Mouse (Mus musculus) layer of hippocampus, adult 18-20 months (tissue): Measurements from ENCODE around the gene Tcirg1. TPM values are rescaled to one million over a fixed set of nuclear protein-coding genes. Genes with fewer than 3 reads are reported as not detected.

ENCODE experiments used
- DNase-seq, 2 experiments: peaks; one replicate each; pipeline ENCODE4 v3.0.0; 2022; ENCODE audit warnings: low spot score in 2 of 2
- total RNA-seq, 2 experiments: library from RNA; stranded (reverse); gene quantifications; 2 replicates each; pipeline ENCODE4 v1.2.3; 2021

Tcirg1 gene
- total RNA-seq, 2 experiments from 2014 or later: 17.4 to 20.6 TPM

DNA sequence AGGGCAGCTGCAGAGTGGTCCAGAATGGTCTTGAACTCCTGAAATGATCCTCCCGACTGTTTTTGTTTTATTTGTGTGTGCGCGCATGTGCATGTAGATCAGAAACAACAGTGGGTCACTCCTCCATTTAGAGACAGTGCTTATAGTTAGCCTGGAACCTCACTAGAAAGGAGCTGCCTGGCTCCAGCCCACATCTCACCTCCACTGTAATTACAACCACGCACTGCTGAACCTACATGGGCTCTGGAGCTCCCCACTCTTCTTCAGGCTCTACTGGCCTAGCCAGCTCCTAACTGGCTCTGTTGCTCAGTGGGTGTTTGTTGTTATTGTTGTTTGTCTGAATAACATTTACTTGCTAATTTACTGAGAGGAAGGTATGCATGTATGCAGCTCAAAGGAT is 7.3 kb downstream of the Tcirg1 start:
- DNase-seq: no peak

DNA sequence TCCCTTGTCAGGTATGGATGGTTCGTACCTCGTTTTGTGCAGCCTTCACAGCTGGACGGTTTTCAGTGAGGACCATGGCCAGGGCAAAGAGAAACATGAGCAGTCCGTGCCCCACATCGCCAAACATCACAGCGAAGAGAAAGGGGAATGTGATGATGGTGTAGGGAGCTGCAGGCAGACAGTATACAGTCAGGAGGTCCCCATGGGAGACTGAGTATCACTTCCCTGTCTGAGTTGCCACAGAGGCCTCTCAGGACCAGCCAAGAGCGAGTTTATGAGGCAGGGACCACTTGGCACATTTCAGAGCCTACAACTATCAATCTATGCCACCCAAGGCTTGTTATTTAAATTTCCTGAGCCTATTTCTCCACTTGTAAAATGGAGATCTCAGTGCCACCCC is 8.0 kb downstream of the Tcirg1 start:
- no peak for DNase-seq

GRCm38 (mm10) chr19:3897557-3897956 is 9.4 kb downstream of the Tcirg1 start:
- no peak for DNase-seq

- DNase-seq: no peak
These were observed 10.7 kb downstream of the Tcirg1 start for GRCm38 (mm10) chr19:3896208-3896607.

DNA sequence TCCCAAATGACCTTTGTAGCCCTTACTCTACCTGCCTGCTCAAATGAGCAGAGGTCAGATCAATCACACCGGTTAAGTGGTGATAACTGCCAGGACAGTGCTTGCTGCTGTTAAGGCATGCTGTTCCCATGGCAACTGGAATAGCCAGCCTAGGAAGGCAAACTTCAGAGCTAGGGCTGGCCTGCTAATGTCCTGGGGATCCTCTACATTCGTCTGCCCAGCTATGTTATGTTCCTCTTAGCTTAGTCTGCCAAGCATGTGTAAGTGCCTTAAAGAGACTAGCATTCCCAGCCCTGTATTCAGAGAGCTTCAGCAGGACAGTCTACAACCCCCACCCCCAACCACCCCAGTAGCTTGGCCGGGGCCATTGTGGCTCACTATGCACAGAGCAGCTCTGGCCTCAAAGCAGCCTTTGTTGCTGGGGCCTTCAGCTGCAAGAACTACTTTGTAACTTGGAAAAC is 11.7 kb downstream of the Tcirg1 start:
- no peak for DNase-seq

DNA sequence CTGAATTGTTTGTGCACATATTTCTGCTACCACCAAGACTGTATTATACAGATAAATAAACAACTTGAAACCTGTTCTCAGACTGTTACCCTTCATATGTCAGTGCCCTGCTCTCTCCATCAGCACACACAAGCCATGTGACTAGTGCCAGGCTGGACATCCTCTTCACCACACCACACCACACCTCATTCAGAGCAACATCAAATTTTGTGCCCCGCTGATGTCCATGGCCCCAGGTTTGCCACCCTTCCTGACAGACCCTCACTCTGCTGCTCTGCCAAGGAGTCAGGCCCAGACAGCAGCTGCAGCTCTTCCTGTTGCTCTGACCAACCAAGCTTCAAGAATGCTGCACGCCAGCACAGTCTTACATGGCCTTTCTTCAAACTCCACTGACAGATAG is 12.6 kb downstream of the Tcirg1 start:
- DNase-seq: no peak

- no peak for DNase-seq
These were observed 13.3 kb downstream of the Tcirg1 start for GRCm38 (mm10) chr19:3893545-3894116.

DNA sequence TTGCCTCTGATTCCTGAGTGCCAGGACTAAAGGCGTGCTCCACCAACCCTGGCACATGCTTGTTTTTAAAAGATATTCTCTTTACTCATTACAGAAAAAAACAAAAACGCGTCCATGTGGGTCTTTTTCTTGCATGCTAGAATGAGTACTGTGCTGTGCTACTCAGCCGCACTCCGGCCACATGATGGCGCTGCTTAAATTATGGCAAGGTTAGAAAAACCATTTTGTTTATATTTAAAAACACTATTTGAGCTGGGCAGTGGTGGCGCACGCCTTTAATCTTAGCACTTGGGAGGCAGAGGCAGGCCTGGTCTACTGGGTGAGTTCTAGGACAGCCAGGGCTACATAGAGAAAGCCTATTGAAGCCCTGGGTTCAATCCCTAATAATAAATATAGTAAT is 16.8 kb downstream of the Tcirg1 start:
- DNase-seq: no peak

DNA sequence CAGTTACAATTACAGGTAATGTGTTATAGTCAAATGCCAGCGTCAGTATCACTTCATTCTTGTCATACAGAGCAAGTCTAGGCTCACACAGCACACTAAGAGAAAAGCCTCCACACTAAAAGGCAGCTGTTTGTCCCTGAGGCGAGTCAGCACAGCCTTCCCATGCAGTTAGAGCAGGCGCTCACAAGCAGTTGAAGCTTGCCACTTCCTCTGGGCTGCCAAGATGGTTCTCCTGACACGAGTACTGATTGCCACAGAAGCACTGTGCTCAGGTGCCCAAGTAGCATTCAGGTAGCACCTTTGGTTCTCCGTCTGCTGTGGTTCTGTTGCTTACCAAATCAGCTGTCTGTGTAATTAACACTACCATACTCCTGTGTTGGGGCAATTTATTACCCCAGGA is 17.8 kb downstream of the Tcirg1 start:
- no peak for DNase-seq

GRCm38 (mm10) chr19:3884325-3884990 is 22.5 kb downstream of the Tcirg1 start:
- DNase-seq: no peak

GRCm38 (mm10) chr19:3882214-3882613 is 24.7 kb downstream of the Tcirg1 start:
- DNase-seq: no peak

GRCm38 (mm10) chr19:3880054-3880848 is 26.7 kb downstream of the Tcirg1 start:
- no peak for DNase-seq

DNA sequence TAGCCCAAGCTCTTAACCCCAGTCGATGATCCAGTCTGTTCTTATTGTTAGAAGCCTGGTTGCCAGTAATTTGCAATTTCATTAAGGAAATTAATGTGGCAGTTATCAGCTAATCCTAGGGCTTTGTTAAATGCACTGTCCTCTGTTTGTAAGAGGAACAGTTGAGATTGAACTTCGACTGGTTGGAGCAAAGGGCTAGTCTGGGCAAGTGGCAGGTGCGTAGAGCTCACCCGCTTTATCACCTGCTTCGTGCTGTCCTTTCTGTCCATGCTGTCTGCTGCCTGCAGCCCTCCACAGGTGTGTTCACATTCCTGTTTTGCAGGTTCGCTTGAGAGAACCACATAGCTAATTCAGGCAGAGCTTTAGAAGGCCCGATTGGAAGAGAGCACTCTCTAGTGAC is 31.9 kb downstream of the Tcirg1 start:
- DNase-seq: no peak

GRCm38 (mm10) chr19:3872373-3872772 is 34.6 kb downstream of the Tcirg1 start:
- DNase-seq: no peak

DNA sequence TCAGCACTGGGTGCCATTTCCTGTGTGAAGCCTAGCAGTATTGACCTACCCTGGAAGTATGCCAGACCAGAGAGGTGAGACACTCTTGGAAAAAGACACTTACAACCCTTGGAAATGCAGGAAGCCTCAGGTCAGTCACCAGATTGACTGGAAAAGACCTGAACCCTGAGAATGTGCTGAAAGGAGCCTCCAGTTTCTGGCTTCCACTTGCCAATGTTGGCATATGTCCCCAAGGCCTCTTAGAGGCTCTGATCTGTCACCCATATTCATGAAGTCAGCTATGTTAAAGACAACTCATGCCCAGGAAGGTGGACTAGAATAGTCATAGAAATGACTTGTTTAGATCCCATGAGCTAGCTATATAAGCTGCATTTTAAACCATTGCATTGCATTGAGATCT is 35.5 kb downstream of the Tcirg1 start:
- no peak for DNase-seq

GRCm38 (mm10) chr19:3868290-3868689 is 38.6 kb downstream of the Tcirg1 start:
- DNase-seq: no peak

DNA sequence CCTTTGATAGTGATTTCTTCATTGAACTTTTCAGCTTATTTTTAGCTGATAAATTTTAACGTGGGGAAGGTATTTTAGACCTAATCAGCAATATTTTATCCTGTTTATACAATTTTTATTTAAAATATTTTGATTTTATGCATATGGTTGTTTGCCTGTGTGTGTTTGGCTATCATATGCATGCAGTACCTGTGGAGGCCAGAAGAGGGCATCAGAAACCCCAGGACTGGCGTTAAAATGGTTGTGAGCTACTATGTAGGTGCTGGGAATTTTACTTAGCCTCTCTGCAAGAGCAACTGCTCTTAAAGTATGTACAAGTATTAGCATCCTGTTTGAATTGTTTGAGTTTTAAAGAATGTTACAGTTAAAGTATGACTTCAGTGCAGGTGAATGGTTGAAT is 42.0 kb downstream of the Tcirg1 start:
- DNase-seq: no peak

- no peak for DNase-seq
These were observed 44.2 kb downstream of the Tcirg1 start for GRCm38 (mm10) chr19:3862713-3863112.

DNA sequence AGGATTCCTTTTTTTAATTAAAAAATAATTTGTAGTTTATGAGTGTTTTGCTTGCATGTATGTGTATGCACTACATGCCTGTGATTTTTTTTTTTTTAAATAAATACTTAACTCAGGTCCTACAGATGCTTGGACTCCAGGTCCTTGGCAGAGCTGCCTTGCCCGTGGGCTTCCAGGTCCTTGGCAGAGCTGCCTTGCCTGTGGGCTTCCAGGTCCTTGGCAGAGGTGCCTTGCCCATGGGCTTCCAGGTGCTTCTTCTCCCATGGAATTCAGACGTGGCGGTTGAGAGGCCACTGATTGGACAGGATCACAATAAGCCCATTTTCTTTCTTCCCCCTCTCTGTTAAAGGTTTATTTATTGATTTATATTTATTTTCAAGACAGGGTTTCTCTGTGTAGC is 49.7 kb downstream of the Tcirg1 start:
- no peak for DNase-seq

- peak in 1 of 2 experiments; percentile 55 for DNase-seq
These were observed 51.3 kb downstream of the Tcirg1 start for GRCm38 (mm10) chr19:3855601-3856000.

DNA sequence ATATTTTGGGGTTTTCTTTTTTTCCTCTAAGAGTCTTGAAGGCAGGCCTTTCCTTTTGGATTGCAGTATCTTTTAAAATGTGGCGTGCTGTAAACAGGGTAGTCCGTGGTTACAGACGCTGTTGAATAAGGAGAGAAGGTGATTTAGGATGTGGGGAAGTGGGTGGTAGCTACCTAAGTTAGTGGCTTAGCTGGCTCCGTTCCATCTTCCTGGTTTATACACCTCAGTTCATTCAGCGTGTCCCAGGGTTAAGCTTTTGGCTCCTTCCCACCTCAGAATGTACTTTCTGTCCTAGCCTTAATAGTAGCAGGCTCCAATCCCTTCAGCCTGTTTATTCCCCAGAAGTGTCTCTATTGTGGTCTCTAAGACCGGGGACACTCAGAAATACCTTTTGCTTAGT is 51.8 kb downstream of the Tcirg1 start:
- no peak for DNase-seq

- DNase-seq: peak in 1 of 2 experiments; percentile 33
These were observed 53.0 kb downstream of the Tcirg1 start for GRCm38 (mm10) chr19:3853891-3854290.
